Mouse (Mus musculus): ENCODE results near the gene Exosc3.

Gene Exosc3

GRCm38 (mm10) chr4:45279981-45280548, 62.5 kb downstream of the Exosc3 start:
- peak; percentile 86 for DNase-seq

- DNase-seq = peak; percentile 42
Measured at GRCm38 (mm10) chr4:45279292-45279691, 63.2 kb downstream of the Exosc3 start.

- no peak for DNase-seq
Measured at GRCm38 (mm10) chr4:45275770-45276169, 66.8 kb downstream of the Exosc3 start.

GRCm38 (mm10) chr4:45271041-45271452, 71.5 kb downstream of the Exosc3 start:
- peak; percentile 76 for DNase-seq

GRCm38 (mm10) chr4:45267883-45268282, 74.6 kb downstream of the Exosc3 start:
- DNase-seq = no peak

Data from retina, postnatal 1 day (tissue).